Mouse (Mus musculus): Measurements from ENCODE around the gene Lonp2.

- TF ChIP-seq POLR2A (IDR thresholded peaks at IDR 0.05; ENCODE audit: insufficient read length, low read depth) (no peak), REST (IDR thresholded peaks at IDR 0.05; ENCODE audit: insufficient read depth, insufficient read length) (no peak), TCF12 (IDR thresholded peaks at IDR 0.05; ENCODE audit: insufficient read depth, poor library complexity, severe bottlenecking) (no peak), E2F4 (IDR thresholded peaks at IDR 0.05; ENCODE audit: insufficient read depth) (no peak)
These were observed 97.1 kb downstream of the Lonp2 start for GRCm38 (mm10) chr8:86720756-86721459.
